Mouse (Mus musculus) intestine, embryonic 14.5 days (tissue): ENCODE results near the gene Hist1h2ah. TPM values are rescaled to one million over a fixed set of nuclear protein-coding genes. Genes with fewer than 3 reads are reported as not detected.

Source experiments
- ATAC-seq: fragments of 200-750 bp; cut with Nextera tagmentation; replicated peaks from 2 replicates; pipeline ENCODE4 v1.8.0; 2017; ENCODE audit warnings: low read depth, moderate number of reproducible peaks, moderate TSS enrichment, moderate library complexity; ENCODE audit not compliant: low FRiP score, low TSS enrichment
- DNase-seq: peaks from one replicate; pipeline ENCODE4 v3.0.0-alpha.2; 2018; ENCODE audit warnings: low spot score
- H3K27ac ChIP-seq: fragments of 300-500 bp; sonication (generic); 2 replicates; pipeline ENCODE4 v1.5.1; 2014; ENCODE audit warnings: low read depth, mild to moderate bottlenecking, control low read depth
- H3K27me3 ChIP-seq: fragments of 300-500 bp; sonication (generic); replicated peaks from 2 replicates; pipeline ENCODE4 v1.6.1; 2014; ENCODE audit warnings: low read length, control low read depth; ENCODE audit not compliant: control insufficient read depth, insufficient read depth
- H3K36me3 ChIP-seq: fragments of 300-500 bp; sonication (generic); 2 replicates; pipeline ENCODE4 v1.6.1; 2014; ENCODE audit warnings: low read length, control low read depth; ENCODE audit not compliant: control insufficient read depth, insufficient read depth
- H3K4me1 ChIP-seq: fragments of 300-500 bp; sonication (generic); replicated peaks from 2 replicates; pipeline ENCODE4 v1.6.1; 2014; ENCODE audit warnings: low read length, control low read depth, mixed read lengths; ENCODE audit not compliant: control insufficient read depth, insufficient read depth
- H3K4me2 ChIP-seq: fragments of 300-500 bp; sonication (generic); 2 replicates; pipeline ENCODE4 v1.6.1; 2014; ENCODE audit warnings: low read length
- H3K4me3 ChIP-seq: fragments of 300-500 bp; sonication (generic); 2 replicates; pipeline ENCODE4 v1.5.1; 2014; ENCODE audit warnings: low read depth, low read length, control low read depth, mixed read lengths
- H3K9ac ChIP-seq: fragments of 300-500 bp; sonication (generic); 2 replicates; pipeline ENCODE4 v1.6.1; 2014; ENCODE audit warnings: mild to moderate bottlenecking, low read length
- H3K9me3 ChIP-seq: fragments of 300-500 bp; sonication (generic); 2 replicates; pipeline ENCODE4 v1.6.1; 2016; ENCODE audit warnings: low read length, control low read depth; ENCODE audit not compliant: control insufficient read depth
- WGBS: fragments of 180-500 bp; shearing (Covaris S2); extraction: QIAGEN DNeasy Blood & Tissue Kit; methylation state at CpG from one replicate; pipeline ENCODE4 v1.1.7; 2014; 5-methylcytosine and 5-hydroxymethylcytosine counted together
- polyA plus RNA-seq: library from polyadenylated mRNA; unstranded; fragments of >200 nt; fragmentation: Nextera tagmentation; extraction: Ambion mirVana; gene quantifications from 2 replicates; pipeline ENCODE4 v1.2.1, GENCODE M21; 2014

Hist1h2ah gene
- polyA plus RNA-seq, 1 experiment from 2014 or later, result 19.7 TPM

DNA sequence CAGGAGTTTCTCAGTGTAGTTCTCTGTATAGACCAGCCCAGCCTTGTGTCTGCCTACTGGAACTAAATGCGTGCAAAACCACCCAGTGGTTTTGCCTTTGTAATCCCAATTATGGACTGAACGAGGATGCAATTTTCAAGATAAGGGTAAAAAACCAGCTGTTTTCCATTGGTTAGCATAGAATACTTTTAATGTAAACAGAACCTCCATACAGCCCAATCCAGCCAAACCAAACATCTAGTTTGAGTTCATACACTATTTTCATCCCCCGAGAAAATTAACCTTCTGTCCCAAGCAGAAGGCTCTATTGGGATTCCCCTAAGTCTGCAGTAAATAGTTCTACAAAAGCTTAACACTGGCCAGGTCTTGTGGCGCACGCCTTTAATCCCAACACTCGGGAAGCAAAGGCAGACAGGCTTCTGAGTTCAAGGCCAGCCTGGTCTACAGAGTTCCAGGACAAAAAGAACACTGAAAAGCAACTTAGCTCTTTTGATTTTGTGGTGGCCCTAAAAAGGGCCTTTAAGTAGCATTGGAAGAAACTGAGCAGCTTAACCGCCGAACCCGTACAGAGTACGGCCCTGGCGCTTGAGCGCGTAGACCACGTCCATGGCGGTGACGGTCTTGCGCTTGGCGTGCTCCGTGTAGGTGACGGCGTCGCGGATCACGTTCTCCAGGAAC, 5.2 kb upstream of the Hist1h2ah start:
- H3K4me1 ChIP-seq, result peaks cover 16% of the 10 kb centered on the region
- peak overlapping the region; percentile 40 for H3K4me3 ChIP-seq
- ATAC-seq (no peak; the same call in 1 of the 2 replicates), DNase-seq (peak; percentile 77)
- H3K27me3 ChIP-seq, result no peaks in the 10 kb centered on the region
- H3K9me3 ChIP-seq, result no peaks in the 10 kb centered on the region
- H3K36me3 ChIP-seq, result no peaks in the 10 kb centered on the region
- H3K9ac ChIP-seq, result peak overlapping the region; percentile 70
- WGBS, result under 1% methylated on average over 18 of the region's 24 CpGs
- H3K27ac ChIP-seq, result peak overlapping the region; percentile 96
- peak overlapping the region; percentile 59 for H3K4me2 ChIP-seq

DNA sequence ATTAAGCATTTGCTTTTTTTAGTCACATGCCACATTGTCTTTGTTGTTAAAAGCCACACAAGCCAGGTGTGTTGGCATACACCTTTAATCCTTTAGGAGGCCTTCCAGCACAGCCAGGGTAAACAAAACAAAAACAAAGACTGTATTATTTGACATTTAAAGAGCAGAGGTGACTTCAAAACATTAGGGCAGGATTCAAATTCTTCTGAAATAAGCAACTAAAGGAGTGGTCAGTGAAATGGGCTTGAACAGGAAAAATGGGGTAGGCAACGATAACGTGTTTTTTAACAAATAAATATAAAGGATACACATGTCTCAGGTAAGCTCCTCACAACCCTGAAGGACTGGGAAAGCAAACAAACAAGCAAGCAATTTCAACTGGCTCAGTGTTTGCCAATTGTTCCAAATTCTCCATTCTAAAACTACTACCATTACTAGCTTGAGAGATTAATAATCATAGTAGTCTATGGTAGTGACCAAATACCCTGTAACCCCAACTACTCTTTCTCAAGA, 4.6 kb upstream of the Hist1h2ah start:
- H3K4me1 ChIP-seq, result peaks cover 16% of the 10 kb centered on the region
- peak overlapping the region; percentile 40 for H3K4me3 ChIP-seq
- H3K9me3 ChIP-seq, result no peaks in the 10 kb centered on the region
- H3K36me3 ChIP-seq, result no peaks in the 10 kb centered on the region
- peak; percentile 45 for DNase-seq
- no peaks in the 10 kb centered on the region for H3K27me3 ChIP-seq
- peak overlapping the region; percentile 70 for H3K9ac ChIP-seq
- no peak for ATAC-seq
- 4% methylated on average over 2 of the region's 2 CpGs for WGBS
- H3K4me2 ChIP-seq, result peak overlapping the region; percentile 59
- H3K27ac ChIP-seq, result peak overlapping the region; percentile 96

DNA sequence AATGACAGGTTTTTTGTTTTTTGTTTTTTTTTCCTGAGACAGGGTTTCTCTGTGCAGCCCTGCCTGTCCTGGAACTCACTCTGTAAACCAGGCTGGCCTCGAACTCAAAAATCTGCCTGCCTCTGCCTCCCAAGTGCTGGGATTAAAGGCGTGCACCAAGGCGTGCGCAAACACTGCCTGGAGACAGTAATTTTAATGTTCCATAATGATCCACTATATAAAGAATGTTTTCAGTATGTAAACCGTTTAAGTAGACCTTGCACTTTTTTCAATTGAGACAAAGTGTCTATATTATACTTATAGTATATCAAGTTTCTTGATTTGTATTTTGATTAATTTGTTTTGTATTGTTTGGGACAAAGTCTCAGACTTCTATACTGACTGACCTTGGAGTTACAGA, 4.0 kb upstream of the Hist1h2ah start:
- H3K4me2 ChIP-seq, result peak overlapping the region; percentile 59; the same call in 1 of the 2 replicates
- WGBS, result 74% methylated on average over 5 of the region's 5 CpGs
- no peak for ATAC-seq

DNA sequence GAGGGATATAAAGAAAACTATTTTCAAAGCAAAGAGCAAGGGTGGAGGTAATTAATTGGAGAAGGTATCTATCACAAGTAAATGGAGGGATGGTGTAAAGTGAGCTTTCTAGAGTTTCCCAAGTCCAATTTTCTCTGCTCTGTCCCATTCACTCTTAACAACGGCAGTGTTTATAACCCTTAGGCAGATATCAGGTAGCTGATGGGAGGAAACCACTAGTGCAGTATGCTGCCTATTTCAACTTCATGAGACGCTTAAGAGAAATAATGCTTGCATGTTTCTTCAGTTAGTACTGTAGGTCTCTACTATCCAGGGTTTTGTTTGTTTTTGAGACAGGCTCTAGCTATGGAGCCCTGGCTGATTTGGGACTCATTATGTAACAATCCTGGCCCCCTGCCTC, 2.0 kb upstream of the Hist1h2ah start:
- no peaks in the 10 kb centered on the region for H3K27me3 ChIP-seq
- H3K9ac ChIP-seq, result 0 out of 2 replicates have a peak overlapping the region, but pooled peaks have one; percentile 51
- no peaks in the 10 kb centered on the region for H3K9me3 ChIP-seq
- no peaks in the 10 kb centered on the region for H3K36me3 ChIP-seq
- ATAC-seq (no peak), DNase-seq (peak; percentile 37)
- H3K4me2 ChIP-seq, result no peak overlapping the region; the same call in 1 of the 2 replicates
- H3K4me3 ChIP-seq, result no peak overlapping the region
- WGBS, result 49% methylated on average over 2 of the region's 2 CpGs
- peaks cover 19% of the 10 kb centered on the region for H3K4me1 ChIP-seq
- H3K27ac ChIP-seq, result peak overlapping the region; percentile 9; the same call in 1 of the 2 replicates

More for the DNA sequence above, 4.0 kb upstream of the Hist1h2ah start:
- H3K4me1 ChIP-seq, result peaks cover 16% of the 10 kb centered on the region
- peak overlapping the region; percentile 96; the same call in 1 of the 2 replicates for H3K27ac ChIP-seq
- H3K27me3 ChIP-seq, result no peaks in the 10 kb centered on the region
- no peak overlapping the region for H3K9ac ChIP-seq
- DNase-seq, result peak; percentile 46
- no peaks in the 10 kb centered on the region for H3K36me3 ChIP-seq
- H3K4me3 ChIP-seq, result no peak overlapping the region
- no peaks in the 10 kb centered on the region for H3K9me3 ChIP-seq

DNA sequence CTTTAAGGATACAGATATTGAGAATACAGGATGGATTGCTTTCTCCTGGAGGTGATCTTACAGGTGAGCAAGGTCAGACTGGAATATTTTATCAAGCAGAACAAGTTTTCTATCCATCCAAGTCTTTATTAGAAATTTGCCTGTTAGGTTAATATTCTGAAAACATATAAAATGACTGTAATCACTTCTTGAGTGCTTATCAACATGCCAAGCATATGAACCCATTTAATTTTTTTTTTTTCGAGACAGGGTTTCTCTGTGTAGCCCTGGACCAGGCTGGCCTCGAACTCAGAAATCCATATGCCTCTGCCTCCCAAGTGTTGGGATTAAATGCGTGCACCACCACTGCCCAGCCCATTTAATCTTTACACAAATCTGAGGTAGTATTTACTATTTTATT, 1.6 kb upstream of the Hist1h2ah start:
- Histone ChIP-seq H3K27ac (peak overlapping the region; percentile 78), H3K4me1 (peaks cover 19% of the 10 kb centered on the region), H3K4me2 (peak overlapping the region; percentile 56), H3K9ac (peak overlapping the region; percentile 51), H3K9me3 (no peaks in the 10 kb centered on the region), H3K36me3 (no peaks in the 10 kb centered on the region), H3K27me3 (no peaks in the 10 kb centered on the region), H3K4me3 (peak overlapping the region; percentile 32)
- no peak for ATAC-seq
- WGBS, result 54% methylated on average over 3 of the region's 3 CpGs
- no peak for DNase-seq

DNA sequence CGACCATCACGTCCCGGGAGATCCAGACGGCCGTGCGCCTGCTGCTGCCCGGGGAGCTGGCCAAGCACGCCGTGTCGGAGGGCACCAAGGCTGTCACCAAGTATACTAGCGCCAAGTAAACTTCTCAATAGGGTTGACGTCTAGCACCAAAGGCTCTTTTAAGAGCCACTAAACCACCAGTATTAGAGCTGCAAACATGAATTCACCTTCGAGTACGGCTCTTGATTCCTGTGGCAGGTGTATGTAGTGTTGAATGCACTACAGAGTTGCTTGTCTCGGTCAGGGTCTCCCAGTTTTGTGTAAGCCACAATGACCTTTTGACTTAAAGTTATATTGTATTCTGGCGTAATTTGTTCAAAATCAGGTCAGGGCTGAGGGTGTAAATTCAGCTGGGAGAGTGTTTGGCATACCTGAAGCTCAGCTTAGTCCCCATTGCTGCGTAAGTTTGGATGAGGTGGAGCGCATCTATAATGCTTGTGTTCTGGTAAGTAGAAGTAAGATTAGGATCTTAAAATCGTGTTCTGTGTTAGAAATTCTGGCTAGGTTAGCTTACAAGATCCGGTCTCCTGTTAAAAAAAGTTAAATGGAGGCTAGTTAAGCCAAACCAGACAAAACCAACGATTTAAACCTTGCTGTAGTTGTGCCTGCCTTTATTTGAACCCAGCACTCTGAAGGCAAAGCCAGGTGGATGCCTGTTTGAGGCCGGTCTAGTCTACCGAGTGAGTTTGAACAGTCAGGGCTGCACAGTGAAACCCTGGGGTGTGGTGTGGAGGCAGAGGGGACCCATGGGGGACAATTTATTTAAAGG, 985 bp upstream of the Hist1h2ah start:
- DNase-seq (peak; percentile 76), ATAC-seq (no peak)

DNA sequence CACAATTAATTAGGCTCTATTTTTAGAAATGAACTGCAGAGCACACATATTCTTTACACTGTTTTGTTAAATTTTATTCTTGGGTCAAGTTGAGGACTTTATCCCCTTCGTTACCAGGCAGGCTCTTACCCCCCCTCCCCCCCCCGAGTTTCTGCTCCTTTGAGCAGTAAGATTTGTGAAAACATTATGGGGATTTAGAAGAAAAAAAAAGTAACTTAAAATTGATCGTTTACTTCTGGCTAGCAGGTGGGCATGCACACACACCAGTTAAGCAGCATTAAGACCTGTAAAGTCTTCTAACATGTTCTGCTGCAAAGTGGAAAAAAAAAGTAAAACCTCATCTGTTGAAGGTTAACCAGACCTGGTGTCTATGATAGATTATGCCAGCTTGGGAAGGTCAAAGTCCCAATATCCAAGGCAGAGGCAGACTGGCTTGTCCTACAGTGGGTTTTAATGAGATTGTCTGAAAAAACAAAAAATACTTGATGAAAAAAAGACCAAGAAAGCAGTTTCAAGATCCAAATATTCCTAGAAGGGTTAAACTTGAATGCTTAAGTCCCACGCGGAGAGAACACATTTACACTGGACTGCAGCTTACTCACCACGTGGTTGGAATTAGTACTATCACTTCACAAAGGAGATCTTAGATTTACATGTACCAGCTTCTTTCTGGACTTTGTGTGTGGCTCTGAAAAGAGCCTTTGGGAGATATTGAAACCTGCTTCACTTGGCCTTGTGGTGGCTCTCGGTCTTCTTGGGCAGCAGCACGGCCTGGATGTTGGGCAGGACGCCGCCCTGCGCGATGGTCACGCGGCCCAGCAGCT, 713 bp downstream of the Hist1h2ah start:
- peak; percentile 7 for ATAC-seq
- peak; percentile 72 for DNase-seq
- under 1% methylated on average over 8 of the region's 14 CpGs for WGBS
- Histone ChIP-seq H3K36me3 (no peaks in the 10 kb centered on the region), H3K4me2 (peak overlapping the region; percentile 56), H3K9me3 (no peaks in the 10 kb centered on the region), H3K9ac (peak overlapping the region; percentile 79), H3K4me1 (peaks cover 11% of the 10 kb centered on the region), H3K4me3 (peak overlapping the region; percentile 43), H3K27ac (peak overlapping the region; percentile 90), H3K27me3 (no peaks in the 10 kb centered on the region)

More for the DNA sequence above, 985 bp upstream of the Hist1h2ah start:
- H3K36me3 ChIP-seq, result no peaks in the 10 kb centered on the region
- H3K9me3 ChIP-seq, result no peaks in the 10 kb centered on the region
- peaks cover 19% of the 10 kb centered on the region for H3K4me1 ChIP-seq
- peak overlapping the region; percentile 56 for H3K4me2 ChIP-seq
- peak overlapping the region; percentile 51 for H3K9ac ChIP-seq
- WGBS, result 6% methylated on average over 16 of the region's 23 CpGs
- peak overlapping the region; percentile 32 for H3K4me3 ChIP-seq
- H3K27ac ChIP-seq, result peak overlapping the region; percentile 78
- no peaks in the 10 kb centered on the region for H3K27me3 ChIP-seq
